Mouse (Mus musculus) ES-E14 (cell line): ENCODE data around the gene Slu7. TPM values are rescaled to one million over a fixed set of nuclear protein-coding genes. Genes with fewer than 3 reads are reported as not detected.

Source experiments
- DNase-seq: peaks from one replicate; pipeline ENCODE4 v3.0.0-alpha.2; 2013; ENCODE audit warnings: low read depth, low spot score
- H3K27ac ChIP-seq: 2 replicates; pipeline ENCODE4 v1.5.1; 2012; ENCODE audit warnings: low read depth, mild to moderate bottlenecking, low read length, moderate library complexity, mixed read lengths; ENCODE audit not compliant: poor library complexity, insufficient read depth, severe bottlenecking
- H3K36me3 ChIP-seq: 2 replicates; pipeline ENCODE4 v1.6.1; 2012; ENCODE audit warnings: mild to moderate bottlenecking, low read length, moderate library complexity, mixed read lengths; ENCODE audit not compliant: control insufficient read depth, poor library complexity, insufficient read depth, severe bottlenecking
- H3K4me1 ChIP-seq, 2 experiments: fragments of 150-350 bp in 1 of 2; sonication (generic) in 1 of 2; 2 replicates each; pipeline ENCODE4 v1.6.1; 2012; ENCODE audit warnings: low read length in 2 of 2, mild to moderate bottlenecking in 1 of 2, mixed read lengths in 1 of 2; ENCODE audit not compliant: control insufficient read depth in 2 of 2, insufficient read depth in 2 of 2, poor library complexity in 1 of 2
- H3K4me3 ChIP-seq, 2 experiments: fragments of 150-350 bp in 1 of 2; sonication (generic) in 1 of 2; 2 replicates each; pipeline ENCODE4 v1.5.1; 2012; ENCODE audit warnings: low read length in 2 of 2, low read depth in 1 of 2, mild to moderate bottlenecking in 1 of 2, mixed read lengths in 1 of 2; ENCODE audit not compliant: insufficient read depth in 1 of 2, poor library complexity in 1 of 2, severe bottlenecking in 1 of 2
- H3K9ac ChIP-seq: 2 replicates; pipeline ENCODE4 v1.6.1; 2012; ENCODE audit warnings: low read depth, mild to moderate bottlenecking, low read length, mixed read lengths; ENCODE audit not compliant: poor library complexity, insufficient read depth, severe bottlenecking
- H3K9me3 ChIP-seq: fragments of 150-350 bp; sonication (generic); 2 replicates; pipeline ENCODE4 v1.6.1; 2012; ENCODE audit warnings: low read depth, mild to moderate bottlenecking, low read length; ENCODE audit not compliant: control insufficient read depth, insufficient read depth
- CHD2 ChIP-seq: IDR thresholded peaks from 2 replicates; pipeline ENCODE4 v1.6.1; 2014; ENCODE audit warnings: mild to moderate bottlenecking, low read depth, low read length, inconsistent platforms
- HCFC1 ChIP-seq: IDR thresholded peaks from 2 replicates; pipeline ENCODE4 v1.6.1; 2012; ENCODE audit warnings: low read length, inconsistent platforms, borderline replicate concordance; ENCODE audit not compliant: insufficient read depth
- MAFK ChIP-seq: IDR thresholded peaks from 2 replicates; pipeline ENCODE4 v1.6.1; 2014; ENCODE audit warnings: mild to moderate bottlenecking, low read depth, low read length, inconsistent platforms; ENCODE audit not compliant: insufficient read depth
- ZC3H11A ChIP-seq: IDR thresholded peaks from 2 replicates; pipeline ENCODE4 v1.6.1; 2012; ENCODE audit warnings: low read depth, mild to moderate bottlenecking, inconsistent platforms, low read length, borderline replicate concordance
- ZNF384 ChIP-seq: IDR thresholded peaks from 2 replicates; pipeline ENCODE4 v1.6.1; 2012; ENCODE audit warnings: low read depth, low read length, inconsistent platforms
- in situ Hi-C, 2 experiments: fragments of 600-800 bp; cut with MboI; formaldehyde crosslinking; loops; one replicate each; pipeline ENCODE4 v1.15.1; 2025; ENCODE audit warnings: low sequenced_read_pairs in 2 of 2, inconsistent platforms in 1 of 2; ENCODE audit not compliant: unreplicated experiment in 2 of 2
- total RNA-seq: library from RNA; depleted of rRNA; stranded (reverse); fragments of 300-350 nt; gene quantifications from 2 replicates; pipeline ENCODE4 v1.2.3, GENCODE M21; 2012

The Slu7 gene
- total RNA-seq, 1 experiment = 28.8 TPM

DNA sequence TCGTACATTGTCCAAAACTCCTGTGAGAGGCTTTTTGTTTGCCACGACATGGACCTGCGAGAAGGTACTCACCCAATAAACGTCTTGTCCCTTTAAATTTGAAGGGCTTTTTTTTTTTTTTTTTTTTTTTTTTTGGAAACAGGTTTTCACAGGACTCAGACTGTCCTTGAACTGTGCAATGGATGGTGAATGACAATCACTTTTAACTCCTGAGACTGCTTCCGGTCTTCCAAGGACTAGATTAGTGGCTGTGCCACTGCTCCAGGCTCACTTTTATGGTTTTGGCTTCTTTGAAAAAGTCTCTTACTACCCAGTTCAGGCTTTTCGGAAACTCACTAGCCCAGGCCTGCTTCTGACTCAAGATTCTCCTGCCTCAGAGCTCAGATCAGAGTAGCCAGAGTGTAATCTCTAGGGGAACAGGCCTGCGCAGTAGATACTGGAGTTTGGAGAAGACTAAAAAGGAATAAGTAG lies 7.1 kb upstream of the Slu7 start:
- Histone ChIP-seq H3K9me3 (no peaks in the 10 kb centered on the region), H3K27ac (no peak overlapping the region), H3K9ac (no peak overlapping the region; the same call in 1 of the 2 replicates), H3K4me3 (peak overlapping the region in 1 of 2 experiments; percentile 75; a peak in 2 of 4 replicates), H3K4me1 (peaks cover 0 to 2% of the 10 kb centered on the region in 2 experiments; a peak in 1 of 4 replicates), H3K36me3 (peaks cover 4% of the 10 kb centered on the region; the same call in 1 of the 2 replicates)
- no peak for DNase-seq
- in situ Hi-C loops = no loop called here
- no peak for TF ChIP-seq HCFC1
- no peak for TF ChIP-seq ZC3H11A
- peak; percentile 100 for TF ChIP-seq ZNF384
- TF ChIP-seq CHD2 = no peak

- Histone ChIP-seq H3K4me1 (no peaks in the 10 kb centered on the region; a peak in 1 of 4 replicates), H3K36me3 (peaks cover 4% of the 10 kb centered on the region), H3K4me3 (peak overlapping the region; percentile 84 to 85), H3K9me3 (no peaks in the 10 kb centered on the region), H3K9ac (peak overlapping the region; percentile 81), H3K27ac (no peak overlapping the region)
- no peak for DNase-seq
- TF ChIP-seq CHD2 (no peak), MAFK (no peak), HCFC1 (no peak), ZNF384 (no peak), ZC3H11A (no peak)
- in situ Hi-C loops = no loop called here
Measured at GRCm38 (mm10) chr11:43434024-43434407, 472 bp downstream of the Slu7 start.

DNA sequence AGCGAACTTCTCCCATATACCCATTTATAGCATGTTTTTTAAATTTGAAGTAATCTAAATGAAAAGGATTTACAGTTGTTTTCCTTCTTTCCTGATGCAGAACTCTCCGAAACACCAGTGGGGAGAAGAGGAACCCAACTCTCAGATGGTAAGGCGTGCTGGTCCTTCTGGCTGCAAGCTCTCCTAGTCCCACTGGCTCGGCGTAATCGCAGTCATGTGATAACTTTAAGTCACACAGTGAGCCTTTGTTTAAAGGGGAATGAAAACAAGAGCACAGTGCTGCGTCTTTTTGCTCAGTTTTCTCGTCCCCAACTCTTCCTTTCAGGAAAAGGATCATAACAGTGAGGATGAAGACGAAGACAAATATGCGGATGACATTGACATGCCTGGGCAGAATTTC lies 7.6 kb downstream of the Slu7 start:
- no peak overlapping the region for H3K27ac ChIP-seq
- H3K4me3 ChIP-seq = no peak overlapping the region
- TF ChIP-seq MAFK (no peak), ZC3H11A (no peak), HCFC1 (no peak), CHD2 (no peak)
- no peak for DNase-seq
- H3K9me3 ChIP-seq = no peaks in the 10 kb centered on the region
- in situ Hi-C loops = no loop called here
- no peak overlapping the region for H3K9ac ChIP-seq
- no peaks in the 10 kb centered on the region for H3K4me1 ChIP-seq
- H3K36me3 ChIP-seq = peaks cover 54% of the 10 kb centered on the region

- DNase-seq = no peak
- TF ChIP-seq HCFC1 (no peak), ZC3H11A (no peak), CHD2 (no peak), MAFK (no peak), ZNF384 (no peak)
- H3K9ac ChIP-seq = no peak overlapping the region
- no peaks in the 10 kb centered on the region for H3K9me3 ChIP-seq
- in situ Hi-C loops = no loop called here
- no peaks in the 10 kb centered on the region for H3K4me1 ChIP-seq
- no peak overlapping the region for H3K27ac ChIP-seq
- no peak overlapping the region for H3K4me3 ChIP-seq
- peaks cover 57% of the 10 kb centered on the region for H3K36me3 ChIP-seq
Measured at GRCm38 (mm10) chr11:43443183-43443582, 9.6 kb downstream of the Slu7 start.

- Histone ChIP-seq H3K9ac (no peak overlapping the region), H3K4me1 (no peaks in the 10 kb centered on the region), H3K27ac (no peak overlapping the region), H3K36me3 (peaks cover 15% of the 10 kb centered on the region), H3K4me3 (no peak overlapping the region), H3K9me3 (no peaks in the 10 kb centered on the region)
- no peak for DNase-seq
- in situ Hi-C loops = no loop called here
- TF ChIP-seq MAFK (no peak), ZC3H11A (no peak), HCFC1 (no peak), ZNF384 (no peak), CHD2 (no peak)
Measured at GRCm38 (mm10) chr11:43449916-43450315, 16.4 kb downstream of the Slu7 start.
